Mouse (Mus musculus): ENCODE measurements around the gene Cngb1. TPM values are rescaled to one million over a fixed set of nuclear protein-coding genes. Genes with fewer than 3 reads are reported as not detected.

Gene Cngb1
- polyA plus RNA-seq, 1 experiment from 2014 or later: 0.43 TPM

DNA sequence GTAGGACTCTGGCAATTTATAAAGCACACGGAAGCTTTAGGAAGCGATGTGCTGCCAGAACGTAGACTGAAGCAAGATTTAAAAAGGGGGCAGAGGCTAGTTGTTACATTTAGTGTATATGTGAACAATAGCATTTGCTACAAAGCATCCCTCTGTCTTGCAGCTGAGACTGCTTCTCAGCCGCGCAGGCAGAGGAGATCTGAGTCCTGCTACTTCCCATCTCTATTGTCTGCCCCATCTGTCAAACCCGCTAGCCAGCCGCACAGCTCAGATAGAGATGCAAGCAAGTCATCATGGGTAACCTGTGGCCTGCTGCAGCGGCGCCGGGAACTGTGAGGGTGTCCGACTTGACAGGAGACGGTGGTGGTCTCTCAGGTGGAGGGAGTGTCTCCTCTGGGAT, 35.9 kb downstream of the Cngb1 start:
- no peak for ATAC-seq

DNA sequence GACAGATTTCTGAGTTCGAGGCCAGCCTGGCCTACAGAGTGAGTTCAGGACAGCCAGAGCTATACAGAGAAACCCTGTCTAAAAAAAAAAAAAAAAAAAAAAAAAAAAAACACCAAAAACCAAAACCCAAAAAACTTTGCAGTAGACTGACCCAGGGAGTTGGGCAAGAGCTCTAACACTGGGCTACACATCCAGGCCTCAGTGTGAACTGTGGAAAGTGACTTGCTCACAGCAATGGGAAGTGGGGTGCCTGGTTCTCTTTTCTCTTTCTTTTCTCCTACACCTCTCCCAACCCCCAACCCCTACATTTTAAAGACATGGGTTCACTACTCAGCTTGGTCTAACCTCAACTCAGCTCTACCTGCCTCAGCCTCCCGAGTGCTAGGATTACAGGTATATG, 44.2 kb downstream of the Cngb1 start:
- Histone ChIP-seq H3K4me1 (no peaks in the 10 kb centered on the region), H3K4me3 (no peak overlapping the region), H3K4me2 (no peak overlapping the region), H3K9ac (no peak overlapping the region), H3K27me3 (no peaks in the 10 kb centered on the region), H3K9me3 (replicated peaks) (no peaks in the 10 kb centered on the region), H3K36me3 (ENCODE audit: poor library complexity, severe bottlenecking) (no peaks in the 10 kb centered on the region), H3K27ac (no peak overlapping the region)
- no peak for ATAC-seq
- WGBS: 82% methylated on average over 2 of the region's 2 CpGs

More for the DNA sequence above, 35.9 kb downstream of the Cngb1 start:
- Histone ChIP-seq H3K4me2 (no peak overlapping the region), H3K4me1 (no peaks in the 10 kb centered on the region), H3K9ac (no peak overlapping the region), H3K9me3 (replicated peaks) (no peaks in the 10 kb centered on the region), H3K36me3 (ENCODE audit: poor library complexity, severe bottlenecking) (no peaks in the 10 kb centered on the region), H3K27ac (no peak overlapping the region), H3K4me3 (no peak overlapping the region), H3K27me3 (no peaks in the 10 kb centered on the region)
- 63% methylated on average over 12 of the region's 12 CpGs for WGBS

DNA sequence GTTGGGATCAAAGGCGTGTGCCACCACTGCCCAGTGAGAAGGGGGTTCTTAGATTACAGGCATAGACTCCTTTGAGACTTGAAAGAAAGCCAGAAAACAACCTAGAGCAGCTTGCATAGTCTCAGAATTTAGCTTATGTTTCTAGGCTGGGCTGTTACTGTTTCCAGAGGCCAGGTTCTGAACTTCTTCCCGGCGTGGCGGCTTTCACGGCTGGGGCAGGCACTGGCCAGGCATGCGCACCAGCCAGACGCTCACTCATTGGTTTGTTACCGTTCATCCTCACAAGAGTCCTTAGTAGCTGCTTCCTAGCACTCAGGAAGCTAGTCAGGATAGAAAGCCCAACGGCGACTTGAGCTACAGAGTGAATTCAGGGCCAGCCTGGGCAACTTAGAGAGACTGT, 50.8 kb downstream of the Cngb1 start:
- Histone ChIP-seq H3K4me2 (no peak overlapping the region), H3K27ac (no peak overlapping the region), H3K4me3 (no peak overlapping the region), H3K27me3 (no peaks in the 10 kb centered on the region), H3K36me3 (ENCODE audit: poor library complexity, severe bottlenecking) (no peaks in the 10 kb centered on the region), H3K4me1 (no peaks in the 10 kb centered on the region), H3K9me3 (replicated peaks) (no peaks in the 10 kb centered on the region), H3K9ac (no peak overlapping the region)
- no peak for ATAC-seq
- 81% methylated on average over 10 of the region's 10 CpGs for WGBS

DNA sequence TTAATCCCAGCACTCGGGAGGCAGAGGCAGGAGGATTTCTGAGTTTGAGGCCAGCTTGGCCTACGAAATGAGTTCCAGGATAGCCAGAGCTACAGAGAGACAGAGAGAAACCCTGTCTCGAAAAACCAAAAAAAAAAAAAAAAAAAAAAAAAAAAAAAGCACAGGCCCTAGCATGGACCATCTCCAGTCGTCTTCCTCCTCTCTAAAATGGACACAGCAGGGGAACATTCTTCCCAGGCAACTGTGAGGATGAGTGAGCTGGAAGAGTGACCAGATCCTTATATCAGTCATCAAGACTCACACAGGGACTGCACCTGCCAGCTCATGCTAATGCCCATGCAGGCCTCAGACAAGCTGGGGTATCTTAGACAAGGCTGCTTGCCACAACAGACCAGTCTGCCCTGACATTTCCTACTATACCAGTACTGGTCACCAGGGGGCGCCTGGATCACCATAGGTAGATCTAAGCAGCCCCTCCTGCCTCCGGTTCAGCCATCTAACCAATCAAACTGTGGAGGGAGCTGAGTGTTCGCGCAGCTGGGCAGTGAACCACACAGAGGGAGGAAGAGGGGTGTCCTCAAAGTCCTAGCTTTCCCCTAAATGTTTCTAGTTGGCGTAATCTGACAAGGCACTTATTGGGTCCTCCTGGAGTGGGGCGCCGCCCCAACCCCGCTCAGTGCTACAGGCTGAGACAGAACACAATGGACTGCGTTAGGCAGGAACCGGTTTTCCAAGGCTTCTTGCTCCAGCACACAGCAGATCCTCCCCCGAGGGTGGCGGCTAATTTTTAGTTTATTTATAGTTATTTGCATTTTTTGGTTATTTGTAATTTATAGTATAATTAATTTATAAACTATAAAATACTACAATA, 51.6 kb downstream of the Cngb1 start:
- H3K27me3 ChIP-seq: no peaks in the 10 kb centered on the region
- H3K27ac ChIP-seq: peak overlapping the region; percentile 16; the same call in 1 of the 2 replicates
- H3K4me3 ChIP-seq: peak overlapping the region; percentile 28
- no peaks in the 10 kb centered on the region for H3K4me1 ChIP-seq
- peak overlapping the region; percentile 59 for H3K4me2 ChIP-seq
- ATAC-seq: peak; percentile 95
- H3K36me3 ChIP-seq (ENCODE audit: poor library complexity, severe bottlenecking): no peaks in the 10 kb centered on the region
- WGBS: 22% methylated on average over 16 of the region's 16 CpGs
- H3K9ac ChIP-seq: peak overlapping the region; percentile 43; the same call in 1 of the 2 replicates
- no peaks in the 10 kb centered on the region for H3K9me3 ChIP-seq (replicated peaks)

DNA sequence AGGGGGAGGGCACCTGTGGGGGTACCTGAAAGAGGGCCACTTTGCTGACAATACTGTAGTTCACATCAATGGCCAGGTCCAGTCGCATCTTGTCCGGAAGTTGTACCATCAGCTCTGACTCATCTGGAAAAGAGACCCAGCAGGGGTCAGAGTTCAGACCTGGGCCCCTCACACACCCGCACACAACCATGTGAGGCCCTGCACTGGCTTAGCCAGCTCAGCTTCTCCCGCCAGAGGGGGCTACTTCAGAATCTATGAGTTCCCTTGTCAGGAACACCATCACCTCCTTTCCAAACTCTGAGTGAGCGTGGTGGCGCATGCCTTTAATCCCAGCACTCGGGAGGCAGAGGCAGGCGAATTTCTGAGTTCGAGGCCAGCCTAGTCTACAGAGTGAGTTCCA, 54.3 kb downstream of the Cngb1 start:
- Histone ChIP-seq H3K9ac (no peak overlapping the region), H3K27me3 (no peaks in the 10 kb centered on the region), H3K36me3 (ENCODE audit: poor library complexity, severe bottlenecking) (no peaks in the 10 kb centered on the region), H3K27ac (no peak overlapping the region), H3K4me2 (no peak overlapping the region), H3K4me3 (no peak overlapping the region), H3K4me1 (no peaks in the 10 kb centered on the region), H3K9me3 (replicated peaks) (no peaks in the 10 kb centered on the region)
- ATAC-seq: no peak
- 69% methylated on average over 9 of the region's 9 CpGs for WGBS

DNA sequence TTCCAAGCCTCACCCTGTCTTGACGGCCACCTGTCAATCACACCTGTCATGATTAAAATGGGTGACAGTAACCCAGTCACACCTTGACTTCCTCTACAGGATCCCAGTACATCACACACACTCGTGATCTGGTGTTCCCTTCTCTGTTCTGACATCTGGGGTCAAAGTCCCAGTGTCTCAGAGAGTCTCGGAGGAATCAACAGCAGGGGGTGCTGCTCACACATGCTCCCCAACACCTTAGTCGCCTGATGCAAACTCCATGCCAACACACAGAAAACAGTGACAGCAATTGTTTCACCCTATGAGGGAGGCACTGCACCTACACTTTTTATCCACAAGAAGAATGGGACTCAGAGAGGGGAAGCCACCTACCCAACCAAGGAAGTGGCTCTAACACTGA, 56.5 kb downstream of the Cngb1 start:
- H3K4me3 ChIP-seq: no peak overlapping the region
- H3K4me2 ChIP-seq: no peak overlapping the region
- H3K9me3 ChIP-seq (replicated peaks): no peaks in the 10 kb centered on the region
- no peak for ATAC-seq
- H3K27ac ChIP-seq: no peak overlapping the region
- WGBS: 62% methylated on average over 4 of the region's 4 CpGs
- H3K36me3 ChIP-seq (ENCODE audit: poor library complexity, severe bottlenecking): no peaks in the 10 kb centered on the region
- no peak overlapping the region for H3K9ac ChIP-seq
- H3K4me1 ChIP-seq: peaks cover 15% of the 10 kb centered on the region
- no peaks in the 10 kb centered on the region for H3K27me3 ChIP-seq

DNA sequence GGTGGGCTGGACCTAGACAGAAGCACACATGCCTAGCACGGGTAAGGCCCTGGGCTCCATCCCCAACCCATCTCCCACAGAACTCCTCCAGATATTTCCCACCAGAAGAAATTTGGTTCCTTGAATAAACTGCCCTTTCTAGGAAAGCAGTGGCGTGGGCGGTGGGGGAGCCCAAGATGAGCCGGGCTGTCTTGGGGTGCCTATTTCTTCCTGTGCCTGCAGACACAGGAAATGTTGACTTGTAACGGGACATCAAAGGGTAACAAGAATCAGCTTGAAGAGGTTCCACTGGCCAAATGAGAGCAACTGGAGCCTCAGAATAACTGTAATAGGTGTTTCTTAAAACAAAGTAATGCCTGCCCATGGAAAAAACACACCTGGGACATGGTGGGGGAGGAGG, 59.1 kb downstream of the Cngb1 start:
- 84% methylated on average over 5 of the region's 5 CpGs for WGBS
- Histone ChIP-seq H3K27ac (no peak overlapping the region), H3K4me2 (no peak overlapping the region), H3K9ac (no peak overlapping the region), H3K9me3 (replicated peaks) (no peaks in the 10 kb centered on the region), H3K36me3 (ENCODE audit: poor library complexity, severe bottlenecking) (no peaks in the 10 kb centered on the region), H3K27me3 (no peaks in the 10 kb centered on the region), H3K4me1 (peaks cover 41% of the 10 kb centered on the region), H3K4me3 (no peak overlapping the region)
- ATAC-seq: no peak

DNA sequence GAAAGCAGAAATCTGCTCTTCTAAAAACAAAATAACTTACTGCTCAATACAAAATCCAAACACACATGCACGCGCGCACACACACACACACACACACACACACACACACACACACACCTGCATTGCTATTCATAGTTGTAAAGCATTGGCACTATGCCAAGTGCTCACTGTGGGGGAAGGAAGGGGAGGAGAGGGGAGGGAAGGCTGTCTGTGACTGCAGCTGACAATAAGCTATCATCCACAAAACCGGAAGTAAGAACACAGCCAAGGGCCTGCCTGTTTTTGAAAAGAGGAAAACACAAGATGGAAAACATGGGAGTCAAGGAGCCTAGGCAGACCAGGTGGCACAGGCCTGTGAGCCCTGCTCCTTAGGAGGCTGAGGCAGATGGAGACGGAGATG, 61.2 kb downstream of the Cngb1 start:
- ATAC-seq: peak; percentile 26
- Histone ChIP-seq H3K9me3 (replicated peaks) (no peaks in the 10 kb centered on the region), H3K9ac (no peak overlapping the region), H3K36me3 (ENCODE audit: poor library complexity, severe bottlenecking) (no peaks in the 10 kb centered on the region), H3K4me1 (peaks cover 50% of the 10 kb centered on the region), H3K4me3 (no peak overlapping the region), H3K4me2 (no peak overlapping the region), H3K27ac (peak overlapping the region; percentile 98), H3K27me3 (no peaks in the 10 kb centered on the region)
- 30% methylated on average over 5 of the region's 5 CpGs for WGBS

DNA sequence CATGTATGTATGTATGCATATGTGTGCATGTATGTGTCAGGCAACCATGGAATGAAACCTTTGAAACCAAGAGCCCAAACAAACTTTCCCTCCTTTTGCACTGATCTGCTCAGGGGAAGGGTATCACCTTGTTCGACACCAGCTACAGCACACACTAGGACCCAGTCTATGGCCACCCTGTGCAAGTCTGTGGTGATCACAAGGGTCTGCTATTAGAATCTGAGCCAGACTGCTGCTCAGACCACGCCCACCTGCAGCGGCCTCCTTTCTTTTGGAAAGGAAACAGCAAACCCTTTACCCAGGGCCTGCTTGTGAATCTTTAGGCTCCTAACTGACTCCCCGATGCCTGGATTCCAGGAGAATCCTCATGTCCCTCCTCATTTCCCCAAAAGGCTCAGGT, 62.5 kb downstream of the Cngb1 start:
- WGBS: 40% methylated on average over 4 of the region's 4 CpGs
- ATAC-seq: peak; percentile 53
- peak overlapping the region; percentile 56; the same call in 1 of the 2 replicates for H3K9ac ChIP-seq

DNA sequence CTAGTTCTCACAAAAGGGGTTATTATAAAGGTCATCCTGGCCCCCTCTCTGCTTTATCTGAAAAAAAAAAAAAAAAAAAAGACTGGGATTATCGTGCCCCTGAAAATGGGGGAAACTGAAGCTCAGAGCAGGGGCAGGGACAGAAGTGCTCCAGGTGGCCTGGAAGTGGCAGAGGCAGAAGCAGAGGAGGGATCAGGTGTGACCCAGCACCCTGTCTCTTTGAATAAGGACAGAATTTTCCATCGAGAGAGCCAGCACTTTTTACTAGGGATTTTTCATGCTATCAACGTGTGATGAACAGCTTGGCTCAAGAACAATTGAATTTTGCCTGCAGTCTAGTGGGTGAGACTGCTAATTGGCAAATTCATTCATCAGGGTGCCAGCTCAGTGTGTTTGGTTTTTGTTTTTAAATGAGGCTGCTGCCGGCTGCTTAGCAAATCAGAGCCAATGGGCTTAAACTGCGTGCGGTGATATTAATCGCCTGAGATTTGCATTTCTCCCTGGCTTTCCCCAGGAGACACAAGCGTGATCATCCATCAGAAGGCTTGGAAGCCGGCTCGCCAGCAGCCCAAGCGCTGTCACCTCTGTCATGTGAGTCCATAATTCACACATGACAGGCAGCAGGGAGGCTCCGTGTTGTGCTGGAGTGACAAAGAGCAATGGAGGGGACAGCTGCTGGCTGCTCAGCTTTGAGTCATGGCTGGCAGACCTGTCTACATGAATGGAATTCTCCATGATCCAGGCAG, 63.4 kb downstream of the Cngb1 start:
- H3K4me2 ChIP-seq: peak overlapping the region; percentile 49
- peak; percentile 89 for ATAC-seq
- peak overlapping the region; percentile 98 for H3K27ac ChIP-seq
- no peak overlapping the region for H3K4me3 ChIP-seq
- no peaks in the 10 kb centered on the region for H3K9me3 ChIP-seq (replicated peaks)
- no peaks in the 10 kb centered on the region for H3K27me3 ChIP-seq
- peaks cover 50% of the 10 kb centered on the region for H3K4me1 ChIP-seq
- H3K9ac ChIP-seq: peak overlapping the region; percentile 56
- 9% methylated on average over 12 of the region's 12 CpGs for WGBS
- H3K36me3 ChIP-seq (ENCODE audit: poor library complexity, severe bottlenecking): no peaks in the 10 kb centered on the region

More for the DNA sequence above, 62.5 kb downstream of the Cngb1 start:
- peaks cover 50% of the 10 kb centered on the region for H3K4me1 ChIP-seq
- no peaks in the 10 kb centered on the region for H3K36me3 ChIP-seq (ENCODE audit: poor library complexity, severe bottlenecking)
- H3K4me3 ChIP-seq: no peak overlapping the region
- peak overlapping the region; percentile 49; the same call in 1 of the 2 replicates for H3K4me2 ChIP-seq
- peak overlapping the region; percentile 98 for H3K27ac ChIP-seq
- no peaks in the 10 kb centered on the region for H3K9me3 ChIP-seq (replicated peaks)
- no peaks in the 10 kb centered on the region for H3K27me3 ChIP-seq

DNA sequence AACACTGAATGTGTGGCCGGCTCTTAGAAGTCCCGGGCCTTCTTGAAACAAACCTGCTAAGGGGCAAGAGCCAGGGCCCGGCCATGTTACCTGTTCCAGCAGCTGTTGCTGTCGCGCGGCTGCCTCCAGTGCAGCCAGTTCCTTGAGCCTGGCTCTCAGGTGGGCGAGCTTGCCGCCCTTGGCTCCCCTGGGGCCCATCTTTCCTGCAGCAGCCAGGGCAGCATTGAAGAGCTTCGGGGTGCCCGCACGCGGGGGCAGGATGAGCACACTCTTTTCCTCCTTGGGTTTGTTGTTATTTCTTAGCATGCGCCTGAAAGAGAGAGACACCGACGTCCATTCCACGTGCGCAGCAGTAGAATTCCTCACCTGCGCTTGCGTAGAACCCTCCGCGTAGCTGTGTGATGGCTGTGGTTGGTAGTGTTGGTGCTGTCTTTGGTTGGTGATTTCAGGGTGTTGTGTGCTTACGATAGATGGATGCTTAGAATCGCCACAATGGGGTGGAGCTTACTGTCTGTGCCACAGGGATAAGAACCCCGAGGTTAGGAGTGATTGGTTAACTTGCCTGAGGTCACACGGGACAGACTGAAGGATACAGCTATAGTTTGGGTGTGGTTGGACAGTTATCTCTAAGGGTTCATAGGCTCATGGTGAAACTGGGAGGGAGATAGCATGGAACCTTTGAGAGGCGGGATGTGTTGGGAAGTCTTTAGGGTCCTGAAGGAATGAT, 64.1 kb downstream of the Cngb1 start:
- H3K27ac ChIP-seq: peak overlapping the region; percentile 98
- peak overlapping the region; percentile 49; the same call in 1 of the 2 replicates for H3K4me2 ChIP-seq
- H3K4me3 ChIP-seq: no peak overlapping the region
- no peaks in the 10 kb centered on the region for H3K9me3 ChIP-seq (replicated peaks)
- H3K36me3 ChIP-seq (ENCODE audit: poor library complexity, severe bottlenecking): no peaks in the 10 kb centered on the region
- WGBS: 84% methylated on average over 26 of the region's 26 CpGs
- no peaks in the 10 kb centered on the region for H3K27me3 ChIP-seq
- H3K4me1 ChIP-seq: peaks cover 50% of the 10 kb centered on the region
- H3K9ac ChIP-seq: peak overlapping the region; percentile 27; the same call in 1 of the 2 replicates
- no peak for ATAC-seq

DNA sequence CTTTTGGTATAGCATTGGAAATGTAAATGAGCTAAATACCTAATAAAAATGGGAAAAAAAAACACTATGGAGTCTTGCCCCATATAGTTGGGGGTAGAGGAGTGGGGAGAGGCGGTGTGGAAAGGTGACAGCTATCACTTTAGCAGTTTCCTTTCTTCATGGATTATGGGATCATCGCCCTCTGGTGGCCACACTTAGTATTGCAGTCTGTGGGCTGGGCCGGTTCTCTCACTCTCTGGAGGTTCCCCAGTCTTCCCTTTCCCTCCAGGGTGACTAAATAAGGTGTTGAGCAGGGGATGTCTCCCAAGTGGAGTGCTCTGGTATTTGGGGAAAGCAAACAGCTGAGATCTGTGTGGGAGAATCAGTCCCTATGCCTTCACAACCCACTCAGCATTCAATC, 70.7 kb downstream of the Cngb1 start:
- no peak overlapping the region for H3K4me2 ChIP-seq
- H3K4me1 ChIP-seq: no peaks in the 10 kb centered on the region
- no peak overlapping the region for H3K9ac ChIP-seq
- no peaks in the 10 kb centered on the region for H3K9me3 ChIP-seq (replicated peaks)
- no peaks in the 10 kb centered on the region for H3K27me3 ChIP-seq
- no peak overlapping the region for H3K27ac ChIP-seq
- WGBS: 0% methylated on average over 3 of the region's 3 CpGs
- no peak overlapping the region for H3K4me3 ChIP-seq
- H3K36me3 ChIP-seq (ENCODE audit: poor library complexity, severe bottlenecking): no peaks in the 10 kb centered on the region
- ATAC-seq: peak; percentile 59

All from forebrain, embryonic 13.5 days (tissue).